Mouse (Mus musculus) telencephalon, adult 2 months (tissue): ENCODE results near the gene Ighmbp2.

Source experiments
- DNase-seq: peaks from one replicate; pipeline ENCODE4 v3.0.0-alpha.2; 2011; ENCODE audit warnings: low read depth, low spot score

Gene Ighmbp2

DNA sequence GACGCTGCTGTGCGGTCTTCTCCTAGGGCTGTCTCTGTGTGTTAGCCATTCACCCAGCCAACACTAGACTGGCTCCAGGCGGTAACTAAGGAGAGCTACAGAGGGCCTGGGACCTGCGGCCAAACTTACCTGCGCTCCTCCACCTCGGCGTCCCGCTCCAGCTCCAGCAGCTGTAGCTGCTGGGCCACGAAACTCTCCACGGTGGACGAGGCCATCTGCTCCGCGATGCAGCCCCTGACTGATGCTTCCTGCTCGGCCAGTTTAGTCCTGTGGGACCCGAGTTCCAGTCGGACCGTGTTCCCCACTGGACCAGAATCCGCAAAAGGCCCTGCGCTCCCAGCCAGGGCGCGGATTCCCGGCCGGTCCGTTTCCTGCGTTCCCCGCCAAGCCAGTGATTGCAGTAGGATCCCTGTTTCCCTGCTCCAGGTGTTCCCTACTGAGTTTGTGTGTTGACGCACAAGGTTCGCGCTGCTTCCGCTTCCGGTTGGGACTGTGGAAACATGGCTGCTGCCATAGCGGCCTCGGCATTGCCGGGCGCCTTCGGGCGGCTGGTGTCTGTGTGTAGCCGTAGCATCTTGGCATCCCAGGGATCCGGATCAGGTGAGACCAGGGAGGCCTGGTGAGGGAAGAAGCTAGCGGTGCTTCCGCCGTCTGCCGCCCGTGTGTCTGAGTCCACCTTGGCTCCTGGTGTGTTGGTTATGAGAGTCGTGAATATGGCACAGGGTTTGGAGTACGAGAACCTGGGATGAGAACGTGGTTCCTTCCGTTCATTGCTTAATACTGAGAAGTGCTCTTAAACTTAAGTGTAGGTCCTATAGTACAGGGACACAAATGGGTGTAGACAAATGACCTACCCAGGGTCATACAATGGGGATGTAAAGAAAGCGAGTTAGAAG, at the start of gene Ighmbp2, which contains the start of gene Mrpl21:
Gene Ighmbp2 (minus strand): TSS at position 446 of the 896 bp plus-strand sequence.
Gene Mrpl21 (plus strand): TSS at position 330 of the 896 bp plus-strand sequence.
- peak; percentile 93 for DNase-seq

DNA sequence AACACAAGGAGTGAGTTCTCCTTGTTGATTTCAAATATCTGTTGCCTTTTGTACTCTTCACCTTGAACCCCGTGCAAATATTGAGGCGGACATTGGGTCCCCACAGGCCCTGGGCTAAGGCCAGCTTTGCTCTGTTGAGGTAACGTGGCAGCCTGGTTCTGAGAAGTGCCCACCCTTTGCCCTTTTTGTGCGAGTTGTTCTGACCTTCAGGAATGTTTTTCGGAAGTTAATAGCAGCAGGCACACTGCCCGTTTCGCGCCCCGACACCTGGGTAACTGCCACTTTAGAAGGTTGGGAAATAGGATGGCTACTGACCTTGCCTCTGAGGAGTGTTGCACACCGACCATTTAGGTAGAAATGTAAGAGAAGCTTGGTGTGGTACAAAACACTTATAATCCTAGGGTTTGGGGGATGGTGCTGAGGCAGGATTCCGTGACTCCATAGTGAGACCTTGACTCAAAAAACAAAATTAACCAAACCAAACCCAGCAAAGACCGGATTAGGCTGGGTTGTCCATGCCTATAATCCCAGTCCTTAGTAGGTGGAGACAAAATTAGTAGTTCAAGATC, 43.7 kb upstream of the Ighmbp2 start:
- no peak for DNase-seq

DNA sequence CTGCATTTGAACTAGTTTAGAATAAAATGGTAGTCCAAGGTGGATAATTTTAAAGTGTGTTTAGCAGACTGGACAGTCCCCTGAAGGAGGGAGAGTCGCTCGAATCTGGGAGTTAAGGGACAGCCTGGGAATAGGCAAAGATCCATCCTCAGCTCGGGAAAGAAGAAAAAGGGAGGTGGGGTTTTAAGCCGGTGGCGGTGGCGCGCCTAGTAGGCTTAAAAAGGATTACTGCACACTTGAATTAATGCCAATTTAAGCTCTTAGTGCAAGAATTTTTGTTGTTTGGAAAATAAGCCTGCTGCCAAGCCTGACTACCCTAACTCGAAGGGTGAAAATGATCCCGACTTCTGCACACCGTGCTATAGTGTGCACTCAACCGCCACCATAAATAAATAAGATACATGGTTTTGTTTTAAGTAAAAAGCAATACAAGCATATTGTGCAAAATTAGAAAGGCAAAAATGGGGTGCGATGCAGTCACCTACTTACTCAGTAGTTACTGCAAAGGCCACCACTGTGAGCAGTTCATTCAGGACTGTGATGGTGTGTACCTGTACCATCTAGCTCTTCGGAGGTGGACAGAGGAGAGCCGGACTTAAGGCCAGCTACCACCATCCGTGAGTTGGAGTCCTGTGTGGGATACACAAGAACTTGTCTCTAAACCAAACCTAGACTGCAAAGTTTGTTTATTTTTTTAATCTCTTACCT, 43.1 kb upstream of the Ighmbp2 start:
- DNase-seq = no peak

DNA sequence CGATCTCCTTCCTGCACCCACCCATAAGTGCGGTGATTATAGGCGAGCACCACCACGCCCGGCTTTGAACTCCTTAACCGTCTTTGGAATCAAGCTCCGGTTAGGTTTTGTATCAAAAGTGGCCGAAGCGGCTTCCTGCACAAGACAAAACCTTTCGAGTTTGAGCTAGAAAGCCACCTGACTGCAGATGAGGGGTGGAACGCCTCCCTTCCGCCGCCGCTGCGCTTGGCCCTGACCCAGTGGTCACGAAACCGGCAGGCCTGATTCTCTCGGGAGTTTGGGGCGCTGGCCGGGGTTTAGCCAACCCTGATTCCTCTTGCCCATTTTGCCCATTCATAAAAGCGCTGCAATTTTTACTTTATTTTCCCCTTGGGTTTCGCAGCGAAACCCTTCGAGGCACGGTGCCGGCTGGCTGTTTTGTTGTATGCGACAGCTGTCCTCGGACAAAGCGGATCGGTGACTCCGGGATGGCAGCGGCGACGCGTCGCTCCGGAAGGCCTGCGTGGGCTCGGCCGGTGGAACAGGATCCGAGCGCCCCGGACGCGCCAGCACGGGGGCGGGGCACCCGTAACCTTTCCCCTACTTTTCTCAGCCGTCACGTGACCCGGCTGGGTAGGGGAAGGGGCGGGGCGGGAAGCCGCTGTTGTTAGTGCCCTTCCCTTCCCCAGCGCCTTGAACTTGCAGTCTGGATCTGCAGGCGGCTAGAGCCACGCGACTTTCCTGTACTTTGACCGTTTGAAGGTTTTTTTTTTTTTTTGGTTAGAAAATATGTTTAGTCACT, 42.3 kb upstream of the Ighmbp2 start:
- no peak for DNase-seq

DNA sequence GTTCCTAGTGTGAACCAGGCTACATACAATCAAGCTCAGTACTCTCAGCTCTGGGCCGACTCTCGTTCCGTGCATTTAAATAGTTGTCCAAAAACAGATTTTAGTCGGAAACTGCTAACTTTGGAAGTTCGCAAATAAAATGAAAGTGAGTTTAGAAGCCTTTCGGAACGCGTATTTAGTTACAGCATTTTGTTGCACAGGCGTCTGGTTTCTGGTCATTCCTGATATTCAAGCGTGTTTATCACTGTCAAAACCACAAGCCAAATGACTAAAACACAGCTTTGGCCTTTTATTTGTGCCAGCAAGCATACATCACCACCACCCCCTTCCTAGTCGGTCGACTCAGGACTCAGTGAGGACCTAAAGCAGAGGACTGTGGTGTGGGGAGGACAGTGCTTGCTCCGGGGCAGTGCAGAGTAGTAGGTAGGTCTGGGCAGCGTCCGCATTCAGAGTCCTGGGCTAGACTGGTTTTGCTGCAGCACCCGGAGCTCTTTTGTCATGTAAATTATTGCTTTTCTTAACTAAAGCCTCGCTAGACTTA, 41.5 kb upstream of the Ighmbp2 start:
- DNase-seq = no peak

DNA sequence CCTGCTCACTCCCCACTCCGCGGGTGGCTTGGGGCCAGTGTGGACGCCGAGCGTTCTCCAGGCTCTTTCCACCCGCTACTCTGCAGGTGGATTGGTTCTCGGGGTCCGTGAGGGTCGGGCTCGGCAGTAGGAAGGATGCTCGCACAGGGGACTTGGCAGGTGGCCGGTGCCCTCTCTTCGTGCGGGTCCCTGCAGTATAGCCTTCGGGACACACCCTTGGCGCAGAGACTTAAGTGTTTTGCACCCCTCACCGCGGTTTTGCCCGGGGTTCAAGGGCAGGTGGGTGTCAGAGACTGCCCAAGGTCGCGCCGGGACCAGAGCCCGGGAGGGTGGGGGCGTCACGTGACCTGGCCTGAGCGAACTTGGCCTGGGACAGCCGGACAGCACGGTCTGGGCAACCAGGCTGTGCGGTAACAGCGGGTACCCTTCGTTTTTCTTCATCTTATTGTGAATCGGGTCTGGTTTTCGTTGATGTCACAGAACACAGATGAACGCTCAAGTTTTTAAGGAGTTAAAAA, 41.0 kb upstream of the Ighmbp2 start:
- DNase-seq = no peak

DNA sequence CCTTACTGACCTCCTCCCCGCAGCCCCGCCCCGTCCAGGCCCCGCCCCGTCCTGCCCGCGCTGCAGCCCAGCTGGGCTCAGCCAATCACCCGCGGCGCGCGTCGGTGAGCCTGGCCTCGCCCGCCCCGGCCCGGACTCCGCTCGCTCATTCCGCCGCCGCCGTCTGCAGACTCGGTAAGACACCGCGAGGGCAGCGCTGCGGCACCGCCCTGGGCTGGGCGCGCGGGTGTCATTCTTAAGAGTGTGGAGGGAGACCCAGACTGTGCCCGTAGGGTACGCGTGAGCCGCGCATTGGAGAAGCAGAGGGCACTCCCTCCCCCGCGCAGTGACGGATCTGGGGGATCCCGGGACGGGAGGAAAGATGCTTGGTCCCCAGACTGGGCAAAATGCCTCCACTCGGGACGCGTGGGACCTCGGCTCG, 40.4 kb upstream of the Ighmbp2 start:
- no peak for DNase-seq

DNA sequence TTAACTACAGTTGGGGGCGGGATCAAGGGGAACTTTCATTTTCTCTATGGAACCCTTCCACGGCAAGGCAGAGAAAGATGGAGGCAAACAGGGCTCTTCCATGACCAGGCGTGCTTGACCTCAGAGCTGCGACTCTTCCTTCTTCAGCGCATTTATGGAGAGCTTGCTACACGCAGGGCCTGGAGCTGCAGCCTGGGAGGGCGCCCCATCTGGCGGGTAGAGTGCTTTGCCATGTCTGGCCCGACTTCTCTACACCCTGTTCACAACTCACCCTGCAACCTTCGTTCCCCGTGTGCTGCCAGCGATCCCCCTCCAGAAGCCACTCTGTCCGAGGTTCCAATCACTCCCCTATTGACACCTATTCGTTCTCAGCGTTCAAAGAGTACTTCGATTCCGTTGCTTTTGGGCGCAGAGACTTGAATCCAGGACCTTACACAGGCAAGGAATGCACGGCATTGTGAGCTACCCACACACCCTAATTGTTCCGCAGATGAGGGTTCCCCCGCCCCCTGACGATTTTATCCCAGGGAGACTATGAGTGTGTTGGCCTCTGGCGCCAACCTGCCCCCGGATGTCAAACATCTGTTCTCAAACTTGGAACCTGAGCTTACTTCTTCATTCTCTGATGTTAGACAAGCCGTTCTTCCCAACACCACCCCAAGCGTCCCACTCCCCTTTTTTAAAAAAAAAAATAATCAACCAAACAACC, 39.6 kb upstream of the Ighmbp2 start, which contains the start of gene Cpt1a:
Gene Cpt1a (plus strand): TSS at position 74 of the 709 bp plus-strand sequence.
- DNase-seq = no peak

DNA sequence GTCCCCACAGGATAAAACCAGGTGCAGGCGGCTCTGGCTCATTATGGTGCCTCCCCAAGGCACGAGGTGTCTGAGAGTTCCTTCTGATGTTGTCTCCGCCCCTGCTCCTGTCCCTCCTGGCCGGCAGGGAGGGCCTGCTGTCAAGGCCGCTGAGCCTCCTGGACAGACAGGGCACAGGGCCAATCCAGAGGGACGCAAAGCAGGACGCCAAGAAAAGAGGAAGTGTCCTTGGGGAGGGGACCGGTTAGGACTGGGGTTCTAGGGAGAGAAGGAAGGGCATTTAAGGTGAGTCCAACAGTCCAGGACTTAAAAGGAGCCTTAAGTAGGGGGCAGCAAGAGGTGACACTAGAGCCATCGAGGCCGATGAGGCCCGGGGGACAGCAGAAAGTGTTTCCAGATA, 38.8 kb upstream of the Ighmbp2 start:
- DNase-seq = no peak

DNA sequence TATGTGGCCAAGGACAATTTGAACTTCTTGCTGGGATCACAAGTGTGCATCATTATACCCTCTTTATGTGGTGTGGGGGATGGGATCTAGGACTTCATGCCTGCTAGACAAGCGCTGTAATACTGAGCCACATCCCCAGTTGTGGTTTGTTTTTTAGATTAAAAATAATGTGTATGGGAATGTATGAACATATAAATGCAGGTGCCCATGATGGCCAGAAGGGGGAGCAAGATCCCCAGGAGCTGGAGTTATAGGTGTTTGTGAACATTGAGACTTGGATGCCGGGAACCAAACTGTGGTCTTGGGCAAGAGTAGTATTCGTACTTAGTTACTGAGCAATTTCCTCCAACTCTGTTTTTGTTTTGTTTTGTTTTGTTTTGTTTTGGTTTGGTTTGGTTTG, 38.0 kb upstream of the Ighmbp2 start:
- no peak for DNase-seq

DNA sequence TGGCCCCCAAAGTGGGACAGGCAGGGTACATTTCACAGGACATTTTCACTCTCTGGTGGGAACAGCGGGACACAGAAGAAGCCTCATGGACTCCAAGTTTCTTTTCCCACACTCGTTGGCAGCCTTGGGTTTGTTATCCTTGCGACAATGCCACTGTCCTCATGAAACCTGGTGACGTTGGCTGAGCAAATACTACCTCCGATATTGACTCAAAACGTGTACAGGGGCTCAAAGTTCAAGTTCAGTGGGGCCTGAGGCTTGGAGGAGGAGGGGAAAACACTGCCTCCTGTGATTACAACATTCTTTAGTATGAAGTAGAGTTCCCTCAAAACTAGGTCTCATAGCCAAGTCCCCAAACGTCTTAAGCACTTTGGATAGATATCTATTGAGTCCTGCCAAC, 37.3 kb upstream of the Ighmbp2 start:
- DNase-seq = no peak

DNA sequence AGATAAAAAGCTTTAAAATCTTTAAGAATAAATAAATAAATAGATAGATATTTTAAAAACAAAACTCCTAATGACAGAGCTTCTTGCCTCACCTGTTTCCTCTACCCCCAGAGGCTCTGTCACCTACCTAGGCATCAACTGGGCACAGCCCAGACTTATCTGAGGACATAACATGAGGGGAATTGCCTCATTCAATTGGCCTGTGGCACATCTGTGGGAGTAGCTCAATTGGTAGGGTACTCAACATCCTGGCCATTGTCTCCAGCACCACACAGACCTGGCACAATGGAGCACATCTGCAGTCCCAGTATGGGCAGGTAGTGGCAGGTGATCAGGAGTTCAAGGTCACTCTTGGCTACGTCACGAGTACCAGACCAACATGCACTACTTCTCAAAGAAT, 36.5 kb upstream of the Ighmbp2 start:
- DNase-seq = no peak

DNA sequence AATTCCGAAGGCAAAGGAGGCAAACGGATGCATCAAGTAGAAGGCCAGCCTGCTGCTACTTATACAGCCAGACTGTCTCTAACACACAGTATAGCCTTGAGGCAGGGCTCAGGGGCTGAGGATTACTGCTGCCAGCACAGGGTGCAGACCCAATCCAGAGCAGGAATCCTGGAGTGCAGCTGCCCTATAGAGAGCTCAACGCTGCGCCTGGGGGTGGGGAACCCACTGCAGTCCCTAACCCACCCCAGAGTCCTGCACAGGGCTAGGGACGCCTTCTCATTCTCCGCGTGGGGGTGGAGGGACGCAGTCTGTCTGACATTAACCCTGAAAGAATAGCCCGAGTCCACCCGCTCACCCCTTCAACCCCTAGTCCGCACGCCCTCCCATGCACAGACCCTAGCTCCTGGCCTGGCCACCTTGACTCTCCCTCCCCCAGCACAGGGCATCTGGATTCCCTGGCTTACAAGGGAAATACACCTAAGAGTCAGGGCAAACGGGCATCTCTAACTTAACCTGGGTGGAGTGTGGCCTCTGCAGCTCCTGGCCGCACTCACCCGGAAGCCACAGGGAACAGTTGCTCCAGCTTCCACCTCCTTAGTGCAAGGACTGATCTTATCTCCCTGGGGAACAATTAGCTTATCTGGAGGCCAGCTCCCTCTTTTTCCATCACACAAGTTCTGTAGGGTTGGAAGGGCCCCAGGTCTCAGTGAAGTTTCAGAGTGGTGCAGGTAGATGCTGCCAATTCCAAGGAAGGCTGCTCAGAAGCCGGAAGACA, 24.5 kb upstream of the Ighmbp2 start:
- no peak for DNase-seq

DNA sequence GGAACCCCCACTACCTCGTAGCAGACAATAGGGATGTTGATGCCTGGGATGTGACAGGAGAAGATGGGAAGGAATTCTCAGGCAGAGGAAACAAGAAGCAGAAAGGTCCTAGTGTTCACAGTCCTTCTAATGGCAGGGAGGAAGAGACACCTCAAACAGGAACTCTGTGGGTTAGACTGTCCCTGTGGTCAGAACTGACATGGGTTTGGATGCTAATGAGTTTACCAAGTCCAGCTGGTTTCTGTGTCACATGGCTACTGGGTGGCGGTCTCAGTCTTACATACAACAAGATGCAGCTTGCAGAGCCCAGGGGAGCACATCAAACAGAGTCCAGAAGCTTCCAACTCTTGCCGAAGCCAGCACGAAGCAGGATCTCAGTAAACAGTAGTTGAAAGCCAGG, 21.2 kb upstream of the Ighmbp2 start:
- DNase-seq = no peak

DNA sequence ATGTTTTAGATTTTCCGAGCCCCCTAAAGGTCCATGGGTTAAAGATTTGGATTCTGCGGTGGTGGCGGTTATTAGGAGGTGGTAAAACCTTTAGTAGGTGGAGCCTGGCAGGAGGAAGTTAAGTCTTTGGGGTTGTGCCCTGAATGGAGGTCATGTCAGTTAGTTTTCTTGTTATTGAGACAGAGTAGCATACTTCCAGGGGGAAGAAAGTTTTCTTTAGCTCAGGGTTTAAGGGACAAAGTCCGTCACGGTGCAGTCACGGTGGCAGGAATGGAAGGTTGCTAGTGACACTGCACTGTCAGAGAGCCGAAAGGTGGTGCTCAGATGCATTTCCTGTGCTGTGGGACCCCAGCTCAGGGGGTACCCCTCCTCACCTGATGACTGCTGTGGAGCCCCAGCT, 15.0 kb upstream of the Ighmbp2 start:
- no peak for DNase-seq

DNA sequence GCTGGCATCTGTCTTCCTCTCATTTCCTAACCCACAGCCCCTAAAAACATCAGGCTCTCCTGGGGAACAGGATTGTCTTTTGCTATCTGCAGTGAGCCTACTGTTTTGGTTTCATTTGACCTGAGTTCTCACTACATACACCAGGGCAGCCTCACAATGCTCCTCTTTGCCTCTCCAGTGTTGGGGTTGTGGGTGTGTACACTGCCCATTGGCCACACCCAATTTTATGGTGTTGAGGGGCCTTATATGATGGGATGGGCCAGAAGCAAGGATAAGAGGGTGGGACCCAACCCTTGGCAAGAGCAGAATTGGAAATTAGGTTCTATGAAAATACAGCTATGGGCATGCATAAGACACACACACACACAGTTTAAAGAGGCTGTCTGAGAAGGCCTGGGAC, 14.2 kb upstream of the Ighmbp2 start:
- no peak for DNase-seq

DNA sequence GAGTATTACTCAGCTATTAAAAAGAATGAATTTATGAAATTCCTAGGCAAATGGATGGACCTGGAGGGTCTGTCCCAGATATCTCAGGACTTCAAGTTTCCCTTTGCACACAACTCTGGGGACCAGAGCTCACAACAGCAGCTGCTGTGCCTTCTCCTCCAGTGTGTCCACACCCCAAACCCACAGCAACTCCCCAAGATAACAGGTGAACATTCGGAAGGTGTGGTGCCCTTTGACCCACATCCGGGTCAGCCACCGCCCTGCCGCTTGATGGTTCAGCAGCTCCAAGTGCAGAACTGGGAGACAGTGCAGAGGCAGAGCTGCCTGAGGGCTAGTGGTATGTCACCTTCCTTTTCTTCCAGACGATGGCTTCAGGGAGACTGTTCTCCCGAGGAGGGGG, 12.4 kb upstream of the Ighmbp2 start:
- no peak for DNase-seq

DNA sequence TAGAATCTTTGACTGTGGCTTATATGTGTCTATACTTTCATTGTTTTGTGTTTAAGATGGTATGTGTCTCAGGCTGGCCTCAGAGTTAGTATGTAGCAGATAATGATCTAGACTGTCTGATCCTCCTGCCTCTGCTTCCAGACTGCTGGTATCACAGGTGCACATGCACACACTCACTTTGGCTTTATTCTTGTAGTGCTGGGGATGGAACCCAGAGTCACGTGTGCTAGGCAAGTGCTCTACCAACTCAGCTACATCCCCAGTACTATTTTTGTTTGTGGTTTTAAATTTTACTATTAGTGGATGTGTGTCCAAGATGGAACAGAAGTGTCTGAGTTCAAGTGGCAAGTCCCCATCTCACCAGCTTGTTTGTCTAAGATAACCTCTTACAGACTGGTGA, 10.2 kb upstream of the Ighmbp2 start:
- DNase-seq = no peak

DNA sequence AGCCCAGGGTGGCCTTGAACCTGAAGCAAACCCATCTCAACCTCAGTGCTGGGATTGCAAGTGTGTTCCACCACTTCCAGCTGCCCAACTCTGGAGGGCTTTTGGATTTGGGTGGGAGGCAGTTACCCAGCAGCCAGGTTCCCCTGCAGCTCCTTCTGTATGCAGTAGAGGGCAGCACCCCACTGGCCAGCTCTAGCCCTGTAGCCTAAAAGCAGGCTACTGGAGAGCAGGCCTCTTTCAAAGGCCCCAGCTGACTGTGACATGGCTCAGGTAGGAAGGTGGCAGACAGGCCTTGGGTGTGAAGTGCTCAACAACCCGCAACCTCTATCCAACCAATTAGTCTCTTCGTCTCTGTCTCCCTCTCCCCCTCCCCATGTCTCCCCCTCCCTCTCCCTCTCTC, 9.2 kb upstream of the Ighmbp2 start:
- DNase-seq = peak; percentile 2

DNA sequence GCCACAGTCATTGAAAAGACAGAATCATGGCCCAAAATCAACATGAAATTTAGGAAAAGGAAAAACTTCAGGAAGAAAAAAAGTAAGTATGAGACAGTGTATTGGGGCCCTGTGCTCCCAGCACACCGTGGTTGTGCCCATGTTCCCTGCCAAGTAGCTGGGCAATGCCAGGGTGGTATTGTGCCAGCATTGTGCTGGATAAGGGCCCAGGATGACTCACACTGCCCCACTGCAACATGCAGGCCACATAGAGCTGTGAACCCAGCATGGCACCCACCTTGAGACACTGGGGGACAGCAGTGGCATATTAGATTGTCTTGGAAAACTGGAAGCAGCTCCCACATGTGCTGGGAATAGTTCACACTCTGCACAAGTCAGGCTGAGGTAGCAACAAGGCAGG, 6.2 kb upstream of the Ighmbp2 start:
- DNase-seq = no peak
